Mouse (Mus musculus) megakaryocyte-erythroid progenitor cell, adult 5-6 weeks (primary cell): ENCODE data around the gene Olfr1192-ps1. TPM values are rescaled to one million over a fixed set of nuclear protein-coding genes. Genes with fewer than 3 reads are reported as not detected.
"Not testable (repeated sequence)": the region's sequence is repeated elsewhere in the genome, so short reads cannot be mapped to it uniquely, and the experiment has no call there.

Experiments
- ATAC-seq: replicated peaks from 2 replicates; pipeline ENCODE4 v1.8.0; 2016; ENCODE audit warnings: mild to moderate bottlenecking, inconsistent platforms; ENCODE audit not compliant: severe bottlenecking, poor library complexity, low FRiP score, low TSS enrichment
- total RNA-seq, 2 experiments: library from RNA; stranded (forward) in 1 of 2; stranded (reverse) in 1 of 2; fragments of 200-1000, 215-1000 nt in 1 of 2; fragments of >200 nt in 1 of 2; fragmentation: Nextera tagmentation in 1 of 2; gene quantifications; 2 replicates each; pipeline ENCODE4 v1.2.3; 2014 to 2017

Olfr1192-ps1 gene
- not detected in 2 replicates for total RNA-seq (2014; fragmentation: Nextera tagmentation)
- total RNA-seq (2017) = not detected in 2 replicates

GRCm38 (mm10) chr2:88648209-88648608, at the start of gene Olfr1192-ps1:
Gene Olfr1192-ps1, plus strand, starts transcription at chr2:88648509.
- ATAC-seq = no peak

- ATAC-seq = not testable (repeated sequence)
These were observed 8.1 kb upstream of the Olfr1192-ps1 start, which contains the start of gene Olfr1191-ps1 for GRCm38 (mm10) chr2:88640242-88640641. Gene Olfr1191-ps1, plus strand, starts transcription at chr2:88640542.

- ATAC-seq = not testable (repeated sequence)
These were observed 27.0 kb downstream of the Olfr1192-ps1 start, which contains the start of gene Olfr1193 for GRCm38 (mm10) chr2:88675328-88675727. Gene Olfr1193, plus strand, starts transcription at chr2:88675628.

GRCm38 (mm10) chr2:88689087-88689486, 40.8 kb downstream of the Olfr1192-ps1 start, which contains the start of gene Olfr1195:
Gene Olfr1195, minus strand, starts transcription at chr2:88689187.
- no peak for ATAC-seq

- no peak for ATAC-seq
These were observed 56.2 kb downstream of the Olfr1192-ps1 start, which contains the start of gene Olfr1196 for GRCm38 (mm10) chr2:88704497-88704896. Gene Olfr1196, minus strand, starts transcription at chr2:88704597.

Other genes with a start within 250 kb of the Olfr1192-ps1 start
- gene Olfr1179, start 242.1 kb upstream of the Olfr1192-ps1 start, total RNA-seq (2014; fragmentation: Nextera tagmentation) = not detected in 2 replicates
- not detected in 2 replicates for gene Olfr1179, start 242.1 kb upstream of the Olfr1192-ps1 start, total RNA-seq (2017)
- not detected in 2 replicates for gene Olfr1180, start 229.4 kb upstream of the Olfr1192-ps1 start, total RNA-seq (2014; fragmentation: Nextera tagmentation)
- gene Olfr1180, start 229.4 kb upstream of the Olfr1192-ps1 start, total RNA-seq (2017) = not detected in 2 replicates
- gene Olfr1181, start 222.3 kb upstream of the Olfr1192-ps1 start, total RNA-seq (2014; fragmentation: Nextera tagmentation) = not detected in 2 replicates
- gene Olfr1181, start 222.3 kb upstream of the Olfr1192-ps1 start, total RNA-seq (2017) = not detected in 2 replicates
- gene Gm13757, start 199.4 kb upstream of the Olfr1192-ps1 start, total RNA-seq (2014; fragmentation: Nextera tagmentation) = not detected in 2 replicates
- gene Gm13757, start 199.4 kb upstream of the Olfr1192-ps1 start, total RNA-seq (2017) = not detected in 2 replicates
- not detected in 2 replicates for gene Olfr1183, start 193.6 kb upstream of the Olfr1192-ps1 start, total RNA-seq (2014; fragmentation: Nextera tagmentation)
- gene Olfr1183, start 193.6 kb upstream of the Olfr1192-ps1 start, total RNA-seq (2017) = not detected in 2 replicates
- not detected in 2 replicates for gene Olfr1184, start 164.9 kb upstream of the Olfr1192-ps1 start, total RNA-seq (2014; fragmentation: Nextera tagmentation)
- gene Olfr1184, start 164.9 kb upstream of the Olfr1192-ps1 start, total RNA-seq (2017) = not detected in 2 replicates
- gene Olfr1185-ps1, start 155.2 kb upstream of the Olfr1192-ps1 start, total RNA-seq (2014; fragmentation: Nextera tagmentation) = not detected in 2 replicates
- not detected in 2 replicates for gene Olfr1185-ps1, start 155.2 kb upstream of the Olfr1192-ps1 start, total RNA-seq (2017)
- not detected in 2 replicates for gene Olfr1186, start 130.0 kb upstream of the Olfr1192-ps1 start, total RNA-seq (2014; fragmentation: Nextera tagmentation)
- gene Olfr1186, start 130.0 kb upstream of the Olfr1192-ps1 start, total RNA-seq (2017) = not detected in 2 replicates
- gene Olfr1188, start 91.6 kb upstream of the Olfr1192-ps1 start, total RNA-seq (2014; fragmentation: Nextera tagmentation) = not detected in 2 replicates
- gene Olfr1188, start 91.6 kb upstream of the Olfr1192-ps1 start, total RNA-seq (2017) = not detected in 2 replicates
- not detected in 2 replicates for gene Olfr1189, start 62.1 kb upstream of the Olfr1192-ps1 start, total RNA-seq (2014; fragmentation: Nextera tagmentation)
- not detected in 2 replicates for gene Olfr1189, start 62.1 kb upstream of the Olfr1192-ps1 start, total RNA-seq (2017)
- gene Olfr1191-ps1, start 8.0 kb upstream of the Olfr1192-ps1 start, total RNA-seq (2014; fragmentation: Nextera tagmentation) = not detected in 2 replicates
- not detected in 2 replicates for gene Olfr1191-ps1, start 8.0 kb upstream of the Olfr1192-ps1 start, total RNA-seq (2017)
- not detected in 2 replicates for gene Olfr1193, start 27.1 kb downstream of the Olfr1192-ps1 start, total RNA-seq (2014; fragmentation: Nextera tagmentation)
- gene Olfr1193, start 27.1 kb downstream of the Olfr1192-ps1 start, total RNA-seq (2017) = not detected in 2 replicates
- gene Olfr1195, start 40.7 kb downstream of the Olfr1192-ps1 start, total RNA-seq (2014; fragmentation: Nextera tagmentation) = not detected in 2 replicates
- not detected in 2 replicates for gene Olfr1195, start 40.7 kb downstream of the Olfr1192-ps1 start, total RNA-seq (2017)
- not detected in 2 replicates for gene Olfr1196, start 56.1 kb downstream of the Olfr1192-ps1 start, total RNA-seq (2014; fragmentation: Nextera tagmentation)
- gene Olfr1196, start 56.1 kb downstream of the Olfr1192-ps1 start, total RNA-seq (2017) = not detected in 2 replicates
- not detected in 2 replicates for gene Olfr1197, start 83.9 kb downstream of the Olfr1192-ps1 start, total RNA-seq (2014; fragmentation: Nextera tagmentation)
- not detected in 2 replicates for gene Olfr1197, start 83.9 kb downstream of the Olfr1192-ps1 start, total RNA-seq (2017)
- gene Olfr1198, start 102.9 kb downstream of the Olfr1192-ps1 start, total RNA-seq (2014; fragmentation: Nextera tagmentation) = not detected in 2 replicates
- gene Olfr1198, start 102.9 kb downstream of the Olfr1192-ps1 start, total RNA-seq (2017) = not detected in 2 replicates
- not detected in 2 replicates for gene Olfr1199, start 112.0 kb downstream of the Olfr1192-ps1 start, total RNA-seq (2014; fragmentation: Nextera tagmentation)
- gene Olfr1199, start 112.0 kb downstream of the Olfr1192-ps1 start, total RNA-seq (2017) = not detected in 2 replicates
- gene Olfr1200, start 122.0 kb downstream of the Olfr1192-ps1 start, total RNA-seq (2014; fragmentation: Nextera tagmentation) = not detected in 2 replicates
- not detected in 2 replicates for gene Olfr1200, start 122.0 kb downstream of the Olfr1192-ps1 start, total RNA-seq (2017)
- not detected in 2 replicates for gene Olfr1201, start 144.5 kb downstream of the Olfr1192-ps1 start, total RNA-seq (2014; fragmentation: Nextera tagmentation)
- gene Olfr1201, start 144.5 kb downstream of the Olfr1192-ps1 start, total RNA-seq (2017) = not detected in 2 replicates
- gene Olfr1202, start 166.0 kb downstream of the Olfr1192-ps1 start, total RNA-seq (2014; fragmentation: Nextera tagmentation) = not detected in 2 replicates
- not detected in 2 replicates for gene Olfr1202, start 166.0 kb downstream of the Olfr1192-ps1 start, total RNA-seq (2017)
- gene Olfr1205, start 181.2 kb downstream of the Olfr1192-ps1 start, total RNA-seq (2014; fragmentation: Nextera tagmentation) = not detected in 2 replicates
- gene Olfr1205, start 181.2 kb downstream of the Olfr1192-ps1 start, total RNA-seq (2017) = not detected in 2 replicates
- not detected in 2 replicates for gene Olfr1204, start 200.8 kb downstream of the Olfr1192-ps1 start, total RNA-seq (2014; fragmentation: Nextera tagmentation)
- gene Olfr1204, start 200.8 kb downstream of the Olfr1192-ps1 start, total RNA-seq (2017) = not detected in 2 replicates
- not detected in 2 replicates for gene Olfr1206, start 214.7 kb downstream of the Olfr1192-ps1 start, total RNA-seq (2014; fragmentation: Nextera tagmentation)
- gene Olfr1206, start 214.7 kb downstream of the Olfr1192-ps1 start, total RNA-seq (2017) = not detected in 2 replicates